Mouse (Mus musculus) lung, adult 2 months (tissue): ENCODE results near the gene Dusp6.

Experiments used
- CTCF ChIP-seq: fragments of 200-500 bp; IDR thresholded peaks from 2 replicates; pipeline ENCODE4 v1.5.1; 2011; ENCODE audit warnings: mild to moderate bottlenecking, low read length, control low read depth; ENCODE audit not compliant: insufficient read depth
- POLR2A ChIP-seq: fragments of 200-500 bp; IDR thresholded peaks from 2 replicates; pipeline ENCODE4 v1.6.1; 2011; ENCODE audit warnings: low read depth, mild to moderate bottlenecking, control low read depth, low read length, borderline replicate concordance; ENCODE audit errors: extremely low read depth

DNA sequence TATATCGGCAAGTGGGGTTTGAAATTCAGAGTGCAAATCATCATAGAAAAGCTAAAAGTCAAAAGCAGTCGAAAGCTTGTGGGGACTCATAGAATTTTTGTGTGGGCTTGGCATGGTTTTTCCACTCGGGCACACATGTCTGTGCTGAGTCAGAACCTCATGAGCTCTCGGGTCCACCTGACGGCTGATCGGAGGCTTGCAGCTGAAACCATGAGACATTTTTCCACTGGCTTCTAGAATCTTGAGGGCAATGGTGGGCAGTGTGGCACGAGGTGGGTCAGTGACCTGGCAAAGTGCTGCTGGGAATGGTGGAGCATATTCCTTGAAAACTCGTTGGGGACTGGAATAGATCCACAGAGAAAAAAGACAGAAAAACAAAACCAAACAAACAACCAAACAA is 41.5 kb upstream of the Dusp6 start:
- TF ChIP-seq CTCF: no peak
- no peak for TF ChIP-seq POLR2A
